Mouse (Mus musculus) cerebellum, adult 18-20 months (tissue): Measurements from ENCODE around the gene Dock4.
A peak's percentile ranks its signal among the peaks of the same experiment; 100 is the strongest.

ENCODE experiments used
- DNase-seq, 2 experiments: peaks; one replicate each; pipeline ENCODE4 v3.0.0; 2021

The Dock4 gene

GRCm38 (mm10) chr12:40574051-40574450 is 128.3 kb downstream of the Dock4 start:
- no peak for DNase-seq

- no peak for DNase-seq
These were observed 131.0 kb downstream of the Dock4 start for GRCm38 (mm10) chr12:40576749-40577148.

- no peak for DNase-seq
These were observed 134.6 kb downstream of the Dock4 start for GRCm38 (mm10) chr12:40580351-40580750.

GRCm38 (mm10) chr12:40581037-40581436 is 135.3 kb downstream of the Dock4 start:
- no peak for DNase-seq

DNA sequence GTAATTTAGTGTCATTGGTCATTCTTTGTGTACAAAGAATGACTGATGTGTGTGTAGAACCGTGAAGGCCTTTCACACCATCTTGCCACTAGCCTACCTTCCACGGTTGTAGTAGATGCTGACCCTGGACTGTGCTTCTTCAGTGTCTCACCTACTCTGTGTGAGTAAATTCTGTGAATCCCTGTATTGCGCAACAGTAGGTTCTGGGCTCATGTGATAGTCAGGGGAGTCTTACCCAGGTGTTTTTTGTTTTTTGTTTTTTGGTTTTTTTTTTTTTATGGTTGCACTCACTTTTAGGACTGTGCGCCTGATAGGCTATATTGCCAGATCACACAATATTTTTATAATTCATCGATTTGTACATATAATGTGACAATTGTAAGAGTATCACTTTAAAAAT is 136.3 kb downstream of the Dock4 start:
- no peak for DNase-seq

DNA sequence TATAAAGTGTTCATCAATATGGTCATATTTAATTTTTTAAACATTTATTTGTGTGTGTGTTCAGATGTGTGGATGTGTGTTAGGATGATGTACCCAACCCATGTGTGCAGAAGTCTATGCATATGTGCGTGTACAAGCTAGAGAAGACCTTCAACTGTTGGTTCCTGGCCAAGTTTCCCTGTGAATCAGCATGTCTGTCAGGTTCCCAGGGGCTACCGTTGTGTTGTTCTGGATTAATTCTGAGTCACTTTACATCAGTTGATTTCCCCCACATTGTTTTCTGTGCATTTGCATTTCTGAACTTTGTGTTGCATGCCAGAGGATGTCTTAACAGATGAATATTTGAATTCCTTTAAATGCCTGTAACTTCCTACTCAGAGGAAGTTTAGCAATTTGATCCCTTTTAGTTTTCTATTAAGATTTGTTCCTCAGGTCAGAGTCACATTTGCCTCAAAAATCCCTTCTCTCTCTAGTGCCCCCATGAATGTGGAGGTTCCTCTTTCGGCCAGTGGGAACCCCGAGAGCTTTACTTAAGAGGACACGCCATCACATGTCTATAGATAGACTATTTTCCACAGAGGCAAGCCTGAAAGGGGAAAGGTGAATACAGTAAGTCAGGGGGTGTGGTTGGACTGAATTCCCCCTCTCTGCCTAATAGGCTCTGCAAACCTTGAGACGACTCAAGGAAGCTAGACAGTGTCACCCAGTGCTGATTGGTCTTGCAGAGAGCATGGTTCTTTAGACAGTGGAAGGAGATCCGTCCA is 139.0 kb downstream of the Dock4 start:
- peak in 1 of 2 experiments; percentile 40 for DNase-seq

- DNase-seq: no peak
These were observed 139.8 kb downstream of the Dock4 start for GRCm38 (mm10) chr12:40585456-40586141.

DNA sequence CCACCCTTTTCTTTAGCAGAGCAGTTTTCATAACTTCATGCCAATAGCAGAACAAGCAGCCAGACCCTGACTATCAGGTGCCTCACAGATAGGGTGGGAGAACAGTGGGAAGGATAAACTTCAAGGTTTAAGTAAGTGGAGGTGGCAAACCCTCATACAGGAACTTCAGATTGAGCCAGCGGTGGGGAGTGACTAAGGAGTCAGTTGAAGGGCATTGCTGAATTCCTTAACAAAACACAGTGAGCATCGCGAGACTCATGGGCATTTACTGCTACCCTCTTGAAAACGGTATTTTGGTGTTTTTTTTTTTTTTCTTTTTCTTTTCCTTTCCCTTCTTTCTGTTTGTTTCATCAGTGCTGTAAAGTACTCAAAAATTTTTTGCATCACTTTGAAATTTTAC is 148.4 kb downstream of the Dock4 start:
- DNase-seq: no peak

GRCm38 (mm10) chr12:40595440-40595839 is 149.7 kb downstream of the Dock4 start:
- no peak for DNase-seq

GRCm38 (mm10) chr12:40596020-40596419 is 150.3 kb downstream of the Dock4 start:
- no peak for DNase-seq

DNA sequence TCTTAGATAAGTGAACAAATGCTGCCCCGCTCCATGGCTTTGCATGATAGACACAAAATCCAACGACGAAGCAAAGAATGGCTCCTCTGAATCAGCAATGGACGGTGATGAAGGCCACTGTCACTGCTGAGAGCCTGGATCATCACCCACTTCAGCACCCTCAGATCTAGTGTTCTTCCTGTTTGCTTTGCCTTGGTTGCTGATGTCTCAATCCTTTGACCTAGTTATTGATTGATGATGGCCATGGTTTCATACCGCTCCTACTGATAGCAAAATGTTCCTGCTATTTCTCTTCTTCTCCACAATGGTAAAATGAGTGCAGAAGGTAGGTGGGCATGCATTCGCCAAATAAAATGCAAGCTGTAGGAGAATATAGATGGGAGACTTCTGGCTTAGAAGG is 150.7 kb downstream of the Dock4 start:
- DNase-seq: no peak

DNA sequence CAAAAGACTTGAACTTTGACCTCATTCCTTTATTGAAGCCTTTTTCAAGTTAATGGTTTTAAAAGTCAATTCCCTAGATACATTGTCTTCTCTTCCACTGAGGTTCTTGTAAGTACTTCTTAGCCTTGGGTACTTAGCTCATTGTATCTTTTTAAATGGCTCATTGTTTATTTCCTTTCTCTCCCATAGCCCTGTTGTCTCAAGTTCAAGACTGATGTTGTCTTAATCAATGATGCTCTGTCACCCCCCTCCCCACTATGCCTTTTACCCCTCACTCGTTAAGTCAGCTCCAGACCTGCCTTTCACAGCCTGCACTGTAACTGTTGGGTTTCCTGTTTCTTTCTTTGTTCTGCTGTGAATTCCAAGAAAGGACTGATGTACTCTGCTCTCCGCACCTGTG is 154.2 kb downstream of the Dock4 start:
- DNase-seq: no peak

- no peak for DNase-seq
These were observed 159.8 kb downstream of the Dock4 start for GRCm38 (mm10) chr12:40605565-40605964.

GRCm38 (mm10) chr12:40622926-40623325 is 177.2 kb downstream of the Dock4 start:
- DNase-seq: no peak

DNA sequence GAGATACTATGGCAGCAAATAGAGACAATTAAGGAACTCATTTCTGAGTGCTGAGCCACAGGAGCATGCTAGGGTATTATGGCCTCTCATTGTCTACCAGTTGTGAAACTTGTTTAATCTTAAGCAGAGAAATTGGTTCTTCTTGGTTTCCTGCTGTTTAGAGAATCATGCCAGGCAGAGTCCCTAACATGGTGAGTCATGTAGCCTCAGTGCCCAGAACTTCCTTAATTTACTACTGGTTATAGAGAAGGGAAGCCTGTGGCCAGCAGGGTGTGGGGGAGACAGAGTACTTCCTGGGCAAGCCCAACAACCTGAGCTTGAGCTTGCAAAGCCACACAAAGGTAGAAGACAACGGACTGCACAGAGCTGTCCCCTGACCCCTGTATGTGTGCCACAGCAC is 180.8 kb downstream of the Dock4 start:
- no peak for DNase-seq

DNA sequence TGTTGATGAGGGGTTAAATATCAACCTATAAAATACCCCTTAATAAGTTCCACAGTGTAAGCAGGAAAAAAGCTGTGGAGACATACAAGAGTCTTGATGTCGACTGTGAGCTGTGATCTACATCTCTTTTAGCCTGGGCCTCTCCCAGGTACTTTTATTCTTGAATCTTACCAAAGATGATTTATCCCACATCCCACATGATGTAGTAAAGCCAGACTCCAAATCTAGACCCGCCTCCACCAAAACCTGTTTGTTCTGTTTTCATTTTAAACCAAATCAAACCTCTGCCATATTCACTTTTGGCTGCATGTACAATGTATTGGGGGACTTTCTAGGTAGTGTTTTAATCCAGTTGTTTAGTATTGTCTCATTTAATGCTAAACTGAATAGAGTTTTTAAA is 187.5 kb downstream of the Dock4 start:
- no peak for DNase-seq

GRCm38 (mm10) chr12:40634169-40634568 is 188.4 kb downstream of the Dock4 start:
- no peak for DNase-seq

DNA sequence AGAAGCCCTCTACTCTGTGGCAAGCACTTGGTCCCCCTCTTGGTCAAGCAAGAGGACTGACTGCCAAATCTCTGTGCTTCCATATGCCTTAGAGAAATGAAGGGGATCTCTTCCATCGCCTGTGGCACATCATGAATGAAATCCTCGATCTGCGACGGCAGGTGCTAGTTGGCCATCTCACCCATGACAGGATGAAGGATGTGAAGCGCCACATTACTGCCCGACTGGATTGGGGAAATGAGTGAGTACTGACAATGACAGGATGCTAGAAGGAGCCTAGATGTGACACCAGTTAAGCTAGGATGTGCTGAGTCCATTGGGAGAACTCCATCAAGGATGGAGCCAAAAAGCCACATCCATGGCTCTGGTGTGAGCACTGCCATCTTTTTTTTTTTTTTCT is 190.2 kb downstream of the Dock4 start:
- no peak for DNase-seq

DNA sequence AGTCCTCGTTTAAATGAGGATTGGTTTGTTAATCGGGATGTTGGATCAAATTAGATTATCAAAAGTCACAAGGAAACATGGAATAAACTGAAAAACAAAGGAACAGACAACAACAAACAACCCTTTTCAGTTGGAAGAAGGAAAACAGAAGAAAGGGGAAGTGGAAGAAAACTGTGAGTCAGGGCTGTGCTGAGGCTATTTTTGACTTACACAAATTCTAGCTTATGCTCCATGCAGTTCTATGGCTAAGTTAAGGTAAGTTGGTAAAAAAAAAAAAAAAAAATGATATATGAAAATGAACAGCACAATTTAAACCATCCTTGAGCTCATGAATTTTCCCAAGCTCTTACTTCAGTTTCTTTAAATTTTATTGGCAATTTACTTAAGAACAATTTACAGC is 191.7 kb downstream of the Dock4 start:
- no peak for DNase-seq

DNA sequence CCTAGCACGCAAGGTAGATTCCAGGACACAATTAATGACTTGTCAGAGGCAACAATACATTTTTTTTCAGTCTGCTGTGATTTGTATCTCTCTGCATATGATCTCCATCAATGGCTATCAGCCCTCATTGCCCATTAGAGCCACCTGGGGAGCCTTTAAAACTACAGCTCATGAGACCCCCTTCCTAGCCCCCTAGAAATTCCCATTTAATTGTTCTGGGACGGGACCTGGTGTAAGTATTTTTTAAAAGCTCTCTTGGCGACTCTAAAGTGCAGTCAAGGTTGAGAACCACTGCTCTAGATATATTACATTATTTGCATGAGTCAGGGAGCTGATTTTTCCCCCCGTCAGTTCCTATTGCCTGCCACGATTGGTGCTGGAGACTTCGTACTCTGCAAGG is 200.1 kb downstream of the Dock4 start:
- no peak for DNase-seq

DNA sequence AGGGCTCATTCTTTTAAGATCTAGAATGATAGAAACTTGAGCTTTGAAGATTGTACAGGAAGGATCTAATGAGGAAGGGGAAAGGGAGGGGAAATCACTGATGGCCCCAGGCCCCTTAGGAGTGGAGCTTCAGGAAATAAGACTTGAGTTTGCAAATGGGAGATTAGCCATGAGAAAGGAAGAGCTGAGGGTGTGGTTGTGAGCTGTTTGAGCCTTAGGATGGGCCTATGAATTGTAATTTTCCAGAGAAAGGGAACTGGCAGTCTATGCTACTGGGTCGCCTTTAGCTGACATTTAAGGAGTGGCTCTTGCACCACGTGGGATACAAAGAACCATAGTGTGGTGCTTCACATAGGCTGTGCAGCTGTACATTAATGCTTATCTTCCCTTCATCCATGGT is 208.6 kb downstream of the Dock4 start:
- no peak for DNase-seq

- no peak for DNase-seq
These were observed 210.1 kb downstream of the Dock4 start for GRCm38 (mm10) chr12:40655861-40656260.

GRCm38 (mm10) chr12:40656438-40656837 is 210.7 kb downstream of the Dock4 start:
- DNase-seq: no peak

DNA sequence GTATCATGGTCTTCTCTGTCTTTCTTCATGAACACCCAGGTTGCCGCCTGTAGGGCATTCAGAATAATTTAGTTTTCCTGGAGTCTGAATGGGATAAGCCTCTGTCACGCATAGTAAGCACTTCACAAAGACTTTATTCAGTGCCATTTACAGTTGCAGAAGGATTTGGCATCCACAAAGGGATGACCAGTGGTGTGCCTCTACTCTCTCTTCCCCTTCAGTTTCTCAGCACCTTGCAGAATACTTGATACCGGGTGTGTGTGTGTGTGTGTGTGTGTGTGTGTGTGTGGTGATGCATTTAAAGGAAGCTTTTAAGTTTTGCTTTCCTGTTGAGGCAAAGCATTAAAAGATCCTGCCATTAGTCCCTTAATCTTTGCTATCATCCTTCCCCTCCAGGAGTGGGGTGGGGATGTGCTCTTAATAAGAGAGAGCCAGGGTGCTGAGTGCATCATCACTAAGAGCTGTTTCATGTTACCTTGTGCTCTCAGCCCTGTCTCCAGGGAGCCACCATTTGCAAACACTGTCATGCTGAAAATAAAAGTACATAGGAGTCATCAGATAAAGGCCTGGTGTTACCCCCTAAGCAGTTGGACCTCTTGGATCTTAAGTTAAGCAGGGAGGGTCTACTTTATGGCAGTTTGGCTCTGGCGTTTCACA is 211.6 kb downstream of the Dock4 start:
- no peak for DNase-seq
